Mouse (Mus musculus): ENCODE data around the gene Top1.
"Not testable (repeated sequence)": the region's sequence is repeated elsewhere in the genome, so short reads cannot be mapped to it uniquely, and the experiment has no call there.

Gene Top1

DNA sequence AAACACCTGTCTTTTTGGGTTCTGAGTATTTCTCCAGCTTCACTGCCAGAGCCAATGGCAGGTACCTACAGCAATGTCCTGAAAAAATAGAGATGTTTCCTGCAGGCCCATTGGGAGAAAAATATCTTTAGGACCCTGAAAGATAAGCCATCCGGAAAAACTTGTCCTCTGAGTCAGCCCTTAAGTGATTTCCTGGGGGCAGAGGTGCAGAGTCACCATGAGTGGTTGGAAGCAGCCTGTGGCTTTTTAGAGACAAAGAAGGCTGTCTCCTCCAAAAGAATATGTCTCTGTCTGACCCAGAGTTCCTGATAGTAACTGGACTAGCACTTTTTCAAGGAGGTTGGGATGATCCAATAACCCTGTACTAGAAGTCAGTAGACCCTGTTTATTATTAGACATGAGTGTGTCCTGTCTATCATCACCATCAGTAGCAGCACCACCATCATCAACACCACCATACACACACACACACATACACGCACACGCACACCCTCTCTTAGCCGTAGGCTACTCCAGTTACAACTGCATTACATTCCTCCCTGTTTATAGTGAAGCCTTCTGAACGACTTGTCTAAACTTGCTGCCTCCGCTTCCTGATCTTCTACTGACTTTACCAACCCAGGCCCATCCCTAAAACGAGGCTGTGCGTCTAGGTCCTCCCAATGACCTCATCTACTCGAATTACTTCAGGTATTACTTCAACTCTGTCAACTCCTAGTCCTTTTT lies 14.7 kb upstream of the Top1 start:
- in situ Hi-C loops (cut with MboI, MseI) = no loop called here

DNA sequence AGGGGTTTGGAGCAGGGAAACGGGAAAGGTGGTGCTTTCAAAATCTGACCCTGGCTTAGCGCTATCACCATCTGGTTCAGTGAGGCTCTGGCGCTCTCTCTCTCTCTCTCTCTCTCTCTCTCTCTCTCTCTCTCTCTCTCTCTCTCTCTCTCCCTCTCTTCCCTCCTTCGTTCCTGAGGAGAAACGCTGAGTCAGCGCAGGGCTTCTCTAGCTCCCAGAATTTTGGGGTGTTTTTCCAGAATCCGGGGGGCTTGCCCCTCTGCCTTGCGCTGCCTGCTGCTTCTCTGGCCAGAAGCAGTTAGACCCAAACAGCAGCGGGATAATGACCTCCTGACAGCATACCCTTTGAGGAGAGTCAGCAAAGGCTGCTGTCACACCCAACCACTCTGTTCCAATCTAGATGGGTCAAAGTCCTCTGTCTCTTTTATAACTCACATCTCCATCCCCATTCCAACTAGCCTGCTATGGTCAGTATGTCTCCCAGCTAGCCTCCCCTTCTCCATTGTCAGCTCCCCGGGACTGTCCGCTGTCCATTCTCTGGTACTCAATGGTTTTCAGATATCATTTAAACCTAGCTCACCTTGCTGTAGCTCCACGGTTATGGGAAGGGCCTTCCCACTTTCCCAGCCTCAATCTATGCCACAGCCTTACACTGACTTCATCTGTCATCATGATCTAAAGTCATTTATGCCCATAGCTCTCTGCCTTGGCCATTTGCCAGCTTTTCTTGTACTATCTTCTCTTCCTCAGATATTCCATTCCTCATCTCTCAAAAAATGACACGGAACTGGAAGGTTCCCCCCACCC lies 5.6 kb upstream of the Top1 start:
- in situ Hi-C loops (cut with MboI, MseI) = no loop called here

DNA sequence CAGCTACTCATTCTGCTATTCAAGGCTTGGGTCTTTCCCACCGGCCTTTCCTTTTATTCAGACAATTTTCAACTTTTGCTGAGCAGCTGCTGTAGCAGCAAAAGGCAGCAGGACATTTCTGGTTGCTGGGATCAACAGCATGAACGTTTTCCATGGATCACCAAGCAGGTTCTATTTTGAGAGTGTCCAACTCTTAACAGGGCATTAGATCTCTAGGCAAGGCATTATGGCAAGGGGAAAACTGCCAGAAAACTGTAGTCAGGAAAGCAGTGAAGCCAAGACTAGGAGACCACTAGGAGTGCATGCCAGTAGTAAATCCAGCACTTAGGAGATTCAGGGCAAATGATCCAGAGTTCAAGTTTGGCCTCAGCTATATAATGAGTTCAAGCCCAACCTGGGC lies 4.5 kb upstream of the Top1 start:
- in situ Hi-C loops (cut with MboI, MseI) = no loop called here

DNA sequence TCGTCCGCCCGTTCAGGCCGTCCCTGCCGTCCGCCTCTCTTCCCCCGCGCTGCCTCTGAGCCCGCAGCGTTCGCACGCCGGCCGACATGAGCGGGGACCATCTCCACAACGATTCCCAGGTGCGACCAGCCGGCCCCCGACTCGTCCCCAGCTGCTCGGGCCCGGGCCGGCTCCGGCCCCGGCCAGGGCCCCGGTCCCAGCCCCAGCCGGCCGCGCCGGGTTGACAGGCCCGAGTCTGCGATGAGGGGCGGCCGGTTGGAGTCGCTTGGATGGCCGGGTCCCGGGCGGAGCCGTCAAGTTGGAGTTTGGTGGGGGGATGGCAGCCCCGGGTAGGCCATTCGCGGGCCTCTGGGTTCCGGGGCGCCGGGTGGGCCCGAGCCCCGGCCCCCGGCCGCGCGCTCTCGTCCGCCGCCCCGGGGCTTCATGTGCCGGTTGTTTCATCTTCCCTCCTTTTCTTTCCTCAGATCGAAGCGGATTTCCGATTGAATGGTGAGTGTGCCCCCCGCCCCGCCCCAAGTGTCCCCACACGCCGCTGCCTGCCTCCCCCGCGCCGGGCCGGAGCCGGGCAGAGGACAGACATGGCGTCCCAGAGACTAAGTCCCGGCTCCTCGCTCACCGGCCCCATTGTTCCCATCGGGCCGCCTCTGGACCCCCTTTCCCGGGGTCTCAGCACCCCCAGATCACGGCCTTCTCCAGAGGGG lies 606 bp downstream of the Top1 start:
- in situ Hi-C loops (cut with MboI, MseI) = loop anchor here (5.0 kb wide), 1 partner anchor 91 kb away; no protein-coding TSS in a partner anchor

DNA sequence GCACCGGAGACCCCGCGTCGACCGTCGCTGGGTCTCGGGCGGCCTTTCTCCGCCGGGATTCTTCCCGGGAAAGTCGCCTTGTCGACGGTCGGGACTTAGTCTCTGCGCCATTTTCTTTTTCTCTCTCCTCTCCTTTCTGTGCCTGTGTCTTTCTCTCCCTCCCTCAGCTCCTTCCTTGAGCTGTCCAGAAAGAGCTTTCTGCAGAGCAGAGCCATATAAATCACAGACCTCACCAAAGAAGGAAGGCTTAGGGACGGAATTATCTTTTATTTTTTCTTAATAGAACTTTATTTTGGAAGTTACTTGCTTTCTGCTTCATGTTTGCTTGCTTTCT lies 1.1 kb downstream of the Top1 start:
- in situ Hi-C loops (cut with MboI, MseI) = loop anchor here (5.0 kb wide), 1 partner anchor 90 kb away; no protein-coding TSS in a partner anchor

DNA sequence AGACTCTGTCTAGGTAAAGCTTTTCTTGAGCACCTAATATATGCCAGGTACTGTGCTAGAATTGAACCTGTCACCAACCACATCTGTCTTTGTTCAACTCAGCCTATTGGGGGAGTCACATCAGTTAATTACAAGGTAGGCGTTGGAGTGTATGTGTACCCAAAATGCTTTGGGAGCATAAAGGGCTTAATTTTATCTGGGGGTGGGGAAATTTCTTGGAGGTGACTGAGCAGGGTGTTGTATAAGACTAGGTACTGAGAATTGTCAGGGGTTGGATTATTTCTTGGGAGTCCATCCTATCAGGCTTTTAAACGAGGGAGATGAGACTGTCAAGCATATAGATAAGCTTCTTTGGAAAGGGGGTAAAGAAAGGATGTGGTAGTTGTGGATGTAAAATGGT lies 2.4 kb downstream of the Top1 start:
- in situ Hi-C loops (cut with MboI, MseI) = loop anchor here (5.0 kb wide), 1 partner anchor 89 kb away; no protein-coding TSS in a partner anchor

DNA sequence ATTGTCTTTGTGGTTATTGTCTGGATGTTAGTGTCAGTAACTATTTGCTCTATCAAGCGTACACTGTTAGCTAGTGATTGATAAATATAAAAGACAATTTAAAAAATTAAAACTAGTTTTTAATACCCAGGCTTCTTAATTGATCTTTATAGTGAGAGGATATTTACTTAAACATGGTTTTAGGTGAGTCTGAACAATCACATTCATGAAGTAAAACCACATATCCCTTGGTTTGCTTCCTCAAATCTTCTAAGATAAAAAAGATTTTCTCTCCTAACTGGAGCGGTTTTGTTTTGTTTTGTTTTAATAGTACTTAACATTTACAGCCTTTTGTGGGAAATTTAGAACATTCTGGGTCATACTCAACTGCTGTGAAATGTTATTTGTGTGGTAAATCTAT lies 3.4 kb downstream of the Top1 start:
- in situ Hi-C loops (cut with MboI, MseI) = loop anchor here (5.0 kb wide), 1 partner anchor 88 kb away; no protein-coding TSS in a partner anchor

DNA sequence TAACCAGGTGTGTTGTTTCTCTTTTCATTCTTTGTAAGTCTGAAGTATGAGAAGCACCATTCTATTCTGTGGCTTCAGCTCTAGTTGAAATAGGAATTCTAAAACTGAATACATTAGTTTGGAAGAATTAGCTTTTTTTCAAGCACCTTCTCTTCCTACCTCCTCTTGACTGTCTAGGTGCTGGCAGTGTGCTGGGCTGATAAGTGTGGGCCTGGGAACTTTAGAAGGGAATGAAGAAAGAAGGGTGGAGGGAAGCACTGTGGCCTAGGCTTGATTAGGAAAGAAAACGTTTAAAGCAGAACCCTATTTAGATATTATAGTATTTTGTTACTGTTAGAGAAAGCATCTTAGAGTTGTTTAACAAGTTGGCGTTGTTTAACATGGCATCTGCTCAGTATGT lies 5.5 kb downstream of the Top1 start:
- in situ Hi-C loops (cut with MboI, MseI) = no loop called here

DNA sequence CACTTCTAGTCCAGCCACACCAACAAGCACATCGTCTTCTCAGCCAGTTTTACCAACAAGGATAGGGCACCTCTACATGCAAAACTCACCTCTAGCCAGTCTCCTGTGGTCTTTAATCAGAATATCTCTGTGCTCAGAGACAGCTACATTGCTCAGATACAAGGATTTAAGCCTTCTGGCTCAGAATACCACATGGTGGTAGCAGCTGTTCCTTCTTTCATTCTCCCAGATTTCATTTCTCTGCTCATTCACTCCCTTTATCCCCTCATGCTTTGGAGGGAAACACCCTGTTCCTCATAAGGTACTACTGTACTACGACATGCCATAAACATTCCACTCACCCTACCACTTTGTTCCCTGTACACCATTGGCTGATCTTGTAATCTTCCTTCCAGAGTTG lies 7.5 kb downstream of the Top1 start:
- in situ Hi-C loops (cut with MboI, MseI) = no loop called here

DNA sequence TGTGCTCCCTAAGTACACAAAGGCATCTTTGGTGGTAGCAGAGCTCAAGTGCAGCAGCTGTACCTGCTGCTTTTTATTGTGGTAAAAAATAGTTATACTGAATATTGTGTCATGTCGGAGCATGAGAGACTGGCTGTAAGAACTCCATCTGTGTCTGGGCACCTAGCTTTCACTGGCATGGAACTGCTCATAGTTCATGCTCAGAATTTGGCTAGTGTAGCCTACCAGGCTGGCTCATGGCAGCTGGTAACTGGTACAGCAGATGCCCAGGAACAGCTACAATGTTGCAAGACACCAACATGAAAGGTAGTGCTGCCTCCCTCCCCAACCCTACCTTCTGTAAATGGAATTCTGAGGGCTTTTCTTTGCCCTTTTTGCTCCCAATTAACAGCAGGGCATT lies 9.9 kb downstream of the Top1 start:
- in situ Hi-C loops (cut with MboI, MseI) = loop anchor here (5.0 kb wide), 1 partner anchor 53 kb away; no protein-coding TSS in a partner anchor

DNA sequence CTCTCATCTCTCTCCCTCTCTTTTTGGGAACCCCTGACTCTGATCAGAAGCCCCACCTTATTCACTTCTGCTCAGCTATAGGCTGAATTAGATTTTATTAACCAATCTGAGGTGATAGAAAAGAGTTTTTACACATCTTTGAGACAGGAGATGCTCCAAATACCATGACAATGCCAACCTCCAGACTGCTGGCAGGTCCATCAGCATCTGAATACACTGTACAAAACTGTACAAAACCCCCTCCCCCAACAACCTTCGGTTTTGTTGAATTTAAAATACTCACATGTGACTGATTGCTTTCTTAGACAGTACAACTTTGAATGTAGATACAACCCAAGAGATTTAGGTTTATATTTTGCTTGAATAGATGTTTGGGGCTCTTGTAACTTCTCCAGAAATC lies 10.5 kb downstream of the Top1 start:
- in situ Hi-C loops (cut with MboI, MseI) = loop anchor here (5.0 kb wide), 1 partner anchor 54 kb away; no protein-coding TSS in a partner anchor

DNA sequence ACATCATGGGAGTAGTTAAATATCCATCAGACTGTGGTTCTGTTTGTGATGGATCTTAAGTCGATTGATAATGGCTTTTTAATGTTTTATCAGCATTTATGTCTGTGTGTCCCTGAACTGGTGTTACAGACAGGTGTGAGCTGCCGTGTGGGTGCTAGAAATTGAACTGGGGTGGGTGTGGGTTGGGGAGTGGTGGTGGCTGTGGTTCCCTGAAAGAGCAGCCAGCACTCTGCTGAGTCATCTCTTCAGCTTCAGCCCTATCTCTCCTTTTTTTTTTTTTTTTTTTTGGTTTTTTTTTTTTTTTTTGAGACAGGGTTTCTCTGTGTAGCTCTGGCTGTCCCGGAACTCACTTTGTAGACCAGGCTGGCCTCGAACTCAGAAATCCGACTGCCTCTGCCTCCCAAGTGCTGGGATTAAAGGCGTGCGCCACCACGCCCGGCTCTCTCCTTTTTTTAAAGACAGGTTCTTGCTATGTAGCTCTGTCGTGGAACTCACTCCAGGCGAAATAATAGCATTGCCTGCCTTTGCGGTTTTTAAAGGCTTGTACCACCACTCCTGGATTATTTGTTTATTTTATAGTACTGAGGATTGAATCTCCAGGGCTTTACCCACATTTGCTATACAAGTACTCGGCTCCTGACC lies 12.2 kb downstream of the Top1 start:
- in situ Hi-C loops (cut with MboI, MseI) = loop anchor here (5.0 kb wide), 1 partner anchor 56 kb away; no protein-coding TSS in a partner anchor

DNA sequence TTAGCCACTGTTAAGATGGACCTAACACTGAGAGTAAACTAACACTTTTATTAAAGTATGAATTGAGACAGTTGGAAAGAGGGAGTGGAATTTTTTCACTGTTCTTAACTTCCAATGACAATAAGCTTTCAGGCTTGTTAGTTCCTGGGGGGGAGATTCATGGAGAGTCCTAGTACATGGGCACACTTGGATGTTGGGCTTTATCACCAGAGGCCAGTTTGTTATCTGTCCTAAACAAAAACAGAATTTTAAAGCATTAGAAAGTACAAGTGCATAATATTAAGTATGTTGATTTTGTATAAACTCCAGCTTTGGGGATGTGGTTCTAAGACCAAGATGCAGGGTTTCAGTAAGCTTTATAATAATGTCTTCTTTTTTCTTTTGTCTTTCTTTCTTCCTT lies 13.1 kb downstream of the Top1 start:
- in situ Hi-C loops (cut with MboI, MseI) = loop anchor here (5.0 kb wide), 1 partner anchor 57 kb away; no protein-coding TSS in a partner anchor

DNA sequence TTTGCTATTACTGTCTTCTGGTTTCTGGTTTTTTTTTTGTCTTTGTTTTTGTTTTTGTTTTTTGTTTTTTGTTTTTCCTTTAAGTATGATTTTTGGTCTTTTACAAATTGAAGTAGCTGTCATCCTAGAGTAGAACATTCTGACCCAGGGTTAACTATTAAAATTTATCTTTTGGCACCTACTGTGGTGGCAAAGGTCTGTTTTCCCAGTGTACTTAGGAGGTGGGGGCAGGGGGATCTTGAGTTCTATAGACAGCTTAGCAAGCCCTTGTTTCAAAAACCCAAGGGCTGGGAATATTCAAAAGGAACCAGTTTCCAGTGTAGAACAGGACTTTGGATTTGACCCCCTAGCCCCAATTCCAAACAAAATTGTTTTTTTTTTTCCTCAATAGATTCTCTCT lies 18.7 kb downstream of the Top1 start:
- in situ Hi-C loops (cut with MboI, MseI) = no loop called here

DNA sequence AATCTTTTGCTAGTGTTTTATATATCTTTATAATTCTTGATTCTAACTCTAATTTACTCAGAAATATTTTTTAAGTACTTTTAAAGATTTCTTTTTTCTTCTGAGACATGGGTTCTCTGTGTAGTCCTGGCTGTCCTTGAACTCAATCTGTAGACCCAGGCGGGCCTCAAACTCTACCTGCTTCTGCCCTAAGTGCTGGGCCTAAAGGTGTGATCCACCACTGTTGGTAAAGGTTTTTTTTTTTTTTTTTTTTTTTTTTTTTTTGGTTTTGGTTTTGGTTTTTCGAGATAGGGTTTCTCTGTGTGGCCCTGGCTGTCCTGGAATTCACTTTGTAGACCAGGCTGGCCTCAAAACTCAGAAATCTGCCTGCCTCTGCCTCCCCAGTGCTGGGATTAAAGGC lies 19.3 kb downstream of the Top1 start:
- in situ Hi-C loops (cut with MboI, MseI) = not testable (repeated sequence)

DNA sequence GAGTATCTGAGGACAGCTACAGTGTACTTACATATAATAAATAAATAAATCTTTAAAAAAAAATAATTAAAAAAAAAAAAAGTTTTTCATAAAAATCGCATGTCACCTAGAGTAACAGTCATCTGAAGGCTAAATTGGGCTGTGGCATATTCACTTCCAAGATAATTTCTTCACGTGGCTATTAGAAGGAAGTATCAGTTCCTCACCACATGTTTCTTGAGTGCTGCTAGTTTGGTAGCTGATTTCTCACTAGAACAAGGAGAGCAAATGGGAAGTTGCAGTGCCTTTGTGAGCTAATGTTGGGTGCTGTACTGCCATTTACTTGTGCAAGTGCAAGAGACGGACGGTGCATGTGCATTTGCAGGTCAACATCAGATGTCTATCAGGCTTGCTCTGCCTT lies 21.6 kb downstream of the Top1 start:
- in situ Hi-C loops (cut with MboI, MseI) = no loop called here

DNA sequence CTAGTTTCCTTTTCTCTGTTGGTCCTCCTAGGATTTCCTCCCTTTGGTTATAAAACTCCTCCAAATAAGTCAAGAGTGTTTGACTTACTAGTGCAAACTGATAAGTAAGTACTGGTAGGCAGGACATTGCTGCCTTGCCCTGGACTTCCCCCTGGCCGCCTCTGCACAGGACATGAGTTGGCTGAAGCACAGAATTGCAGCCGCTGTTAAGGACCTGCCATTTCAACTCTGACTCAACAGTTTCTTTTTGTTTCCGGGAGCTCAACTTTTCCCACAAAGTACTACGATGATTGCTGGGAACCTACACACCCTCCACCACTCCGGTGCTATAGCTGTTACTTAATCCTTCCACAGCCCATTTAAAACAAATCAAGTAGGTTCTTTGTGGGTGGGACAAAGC lies 54.6 kb downstream of the Top1 start:
- in situ Hi-C loops (cut with MboI, MseI) = no loop called here

DNA sequence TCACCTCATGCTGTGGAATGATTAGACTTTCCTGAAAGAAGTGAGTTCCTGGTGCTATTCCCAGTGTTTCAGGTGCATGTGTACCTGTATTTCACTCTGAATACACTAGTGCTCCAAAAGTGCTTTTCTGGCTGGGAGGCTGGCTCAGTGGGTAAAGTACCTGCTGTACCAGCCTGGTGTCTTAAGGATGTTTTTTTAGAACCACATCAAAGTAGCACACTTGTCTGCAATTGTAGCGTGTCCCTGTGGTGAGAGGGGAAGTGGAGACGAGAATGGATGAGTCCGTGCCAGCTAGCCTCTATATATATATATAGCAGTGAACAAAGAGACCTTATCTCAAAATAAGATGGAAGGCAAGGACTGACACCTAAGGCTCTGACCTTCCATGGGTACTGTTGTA lies 55.9 kb downstream of the Top1 start:
- in situ Hi-C loops (cut with MboI, MseI) = no loop called here

DNA sequence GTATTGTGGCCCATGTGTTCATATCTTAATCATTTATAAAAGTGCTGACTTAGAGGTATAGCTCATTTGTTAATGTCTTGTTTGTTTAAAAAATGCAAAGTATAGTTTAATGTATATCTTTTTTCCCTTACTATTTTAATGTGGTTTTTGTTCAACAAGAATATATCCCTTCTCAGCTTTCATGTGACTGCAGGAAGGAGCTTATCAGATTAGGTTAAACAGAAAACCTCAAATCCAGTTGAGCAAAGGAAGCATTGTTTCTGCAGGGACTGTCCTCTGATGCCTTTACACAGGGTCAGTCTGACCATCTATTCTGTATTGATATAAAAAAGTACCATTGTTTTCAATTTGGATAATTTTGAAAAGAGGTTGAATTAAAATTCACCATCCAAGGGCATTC lies 57.1 kb downstream of the Top1 start:
- in situ Hi-C loops (cut with MboI, MseI) = no loop called here

DNA sequence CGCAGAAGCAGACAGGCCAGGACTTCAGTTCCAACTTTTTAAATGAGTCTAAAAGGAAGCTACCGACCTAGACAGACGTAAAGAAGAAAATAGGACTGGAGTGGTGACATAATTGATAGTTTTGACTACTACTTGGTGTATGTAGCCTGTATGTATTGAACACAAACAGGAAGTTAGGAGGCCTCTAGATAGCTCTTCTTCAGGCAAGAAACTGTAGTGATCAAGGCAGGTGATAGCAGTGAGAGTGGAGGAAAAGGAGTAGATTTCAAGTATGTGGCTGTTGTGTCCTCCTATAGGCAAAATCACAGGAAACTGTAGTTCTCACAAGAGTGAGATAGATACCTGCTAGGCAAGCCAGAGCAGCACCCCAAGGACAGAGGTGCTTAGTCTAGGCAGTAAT lies 62.0 kb downstream of the Top1 start:
- in situ Hi-C loops (cut with MboI, MseI) = no loop called here

DNA sequence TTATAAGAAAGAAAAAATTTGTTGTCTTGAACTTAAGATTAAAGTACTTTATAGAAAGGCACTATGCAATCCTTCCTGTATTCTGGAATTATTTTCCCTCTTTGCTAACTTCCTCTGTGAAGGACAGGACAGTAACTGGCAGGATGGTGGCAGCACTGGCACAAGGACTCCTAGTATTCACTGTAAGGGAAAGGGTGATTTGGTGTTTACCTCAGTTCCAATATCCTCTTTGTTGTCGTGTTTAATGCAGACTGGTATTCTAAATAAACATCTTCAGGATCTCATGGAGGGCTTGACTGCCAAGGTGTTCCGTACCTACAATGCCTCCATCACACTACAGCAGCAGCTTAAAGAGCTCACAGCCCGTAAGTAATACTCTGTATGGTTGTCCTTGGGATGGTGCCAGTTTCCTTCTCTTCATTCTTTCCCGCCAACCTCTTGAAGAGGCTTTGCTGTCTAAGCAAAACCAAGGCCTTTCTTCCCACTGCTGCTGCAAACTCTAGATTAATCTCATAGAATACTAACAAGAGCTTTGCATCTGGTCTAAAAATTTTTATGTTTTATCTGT lies 69.9 kb downstream of the Top1 start:
- in situ Hi-C loops (cut with MboI, MseI) = loop anchor here (5.0 kb wide), 1 partner anchor 167 kb away; the partner anchor contains the start of gene Lpin3

Data from regulatory T cell (primary cell).